Mouse (Mus musculus): ENCODE measurements at regions not wholly inside any gene's neighbourhood (a gene's known extent, or its start where the extent isn't known, plus 50 kb on each side); places are given as distances from the start of the nearest gene placed in this dataset.

DNA sequence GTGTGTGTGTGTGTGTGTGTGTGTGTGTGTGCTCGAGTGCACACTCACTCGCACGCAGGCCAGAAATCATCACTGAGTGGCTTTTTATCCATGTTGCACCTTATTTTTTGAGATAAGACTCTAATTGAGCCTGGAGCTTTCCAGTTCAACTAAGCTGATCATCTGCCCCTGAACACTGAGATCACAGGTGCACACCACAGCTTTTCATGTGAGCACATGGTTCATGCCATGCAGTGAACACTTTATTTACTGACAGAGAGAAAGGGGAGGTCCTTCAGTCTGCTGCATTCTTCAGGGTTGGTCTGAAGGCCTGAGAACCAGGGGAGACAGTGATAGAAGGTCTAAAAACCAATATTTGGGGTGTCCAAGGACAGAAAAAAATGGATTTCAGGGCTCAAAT is 161.7 kb upstream of the Olig3 start:
- no peak for TF ChIP-seq CTCF (IDR thresholded peaks at IDR 0.05)
- no peak for TF ChIP-seq EP300 (IDR thresholded peaks at IDR 0.05)

Measured in lung, postnatal 0 days (tissue).